Mouse (Mus musculus) kidney, embryonic 14.5 days (tissue): ENCODE results near the gene Fsip1. TPM values are rescaled to one million over a fixed set of nuclear protein-coding genes. Genes with fewer than 3 reads are reported as not detected.

Source experiments
- ATAC-seq: fragments of 200-750 bp; cut with Nextera tagmentation; 2 replicates; pipeline ENCODE4 v1.8.0; 2017; ENCODE audit warnings: moderate number of reproducible peaks, mild to moderate bottlenecking, moderate TSS enrichment, moderate library complexity; ENCODE audit not compliant: low FRiP score, low TSS enrichment
- H3K27ac ChIP-seq: fragments of 300-500 bp; sonication (generic); 2 replicates; pipeline ENCODE4 v1.5.1; 2014; ENCODE audit warnings: low read depth, mild to moderate bottlenecking, low read length, moderate library complexity, mixed read lengths
- H3K27me3 ChIP-seq: fragments of 300-500 bp; sonication (generic); 2 replicates; pipeline ENCODE4 v1.6.1; 2014; ENCODE audit warnings: mild to moderate bottlenecking, low read length; ENCODE audit not compliant: control insufficient read depth, insufficient read depth
- H3K36me3 ChIP-seq: fragments of 300-500 bp; sonication (generic); 2 replicates; pipeline ENCODE4 v1.6.1; 2014; ENCODE audit warnings: low read length, mixed read lengths; ENCODE audit not compliant: control insufficient read depth, insufficient read depth
- H3K4me1 ChIP-seq: fragments of 300-500 bp; sonication (generic); 2 replicates; pipeline ENCODE4 v1.6.1; 2014; ENCODE audit warnings: low read length, mixed read lengths; ENCODE audit not compliant: control insufficient read depth, insufficient read depth
- H3K4me2 ChIP-seq: fragments of 300-500 bp; sonication (generic); replicated peaks from 2 replicates; pipeline ENCODE4 v1.6.1; 2014; ENCODE audit warnings: low read depth, mild to moderate bottlenecking, low read length
- H3K4me3 ChIP-seq: fragments of 300-500 bp; sonication (generic); 2 replicates; pipeline ENCODE4 v1.5.1; 2014; ENCODE audit warnings: mild to moderate bottlenecking, low read length
- H3K9ac ChIP-seq: fragments of 300-500 bp; sonication (generic); 2 replicates; pipeline ENCODE4 v1.6.1; 2014; ENCODE audit warnings: low read depth, mild to moderate bottlenecking, low read length, moderate library complexity
- H3K9me3 ChIP-seq: fragments of 300-500 bp; sonication (generic); 2 replicates; pipeline ENCODE4 v1.6.1; 2016; ENCODE audit warnings: low read length; ENCODE audit not compliant: control insufficient read depth
- WGBS: fragments of 180-500 bp; shearing (Covaris S2); extraction: QIAGEN DNeasy Blood & Tissue Kit; methylation state at CpG from one replicate; pipeline ENCODE4 v1.1.7; 2014; 5-methylcytosine and 5-hydroxymethylcytosine counted together
- polyA plus RNA-seq: library from polyadenylated mRNA; unstranded; fragments of >200 nt; fragmentation: Nextera tagmentation; extraction: Ambion mirVana; gene quantifications from 2 replicates; pipeline ENCODE4 v1.2.1, GENCODE M21; 2014

The Fsip1 gene
- polyA plus RNA-seq, 1 experiment from 2014 or later, result 1.7 TPM

DNA sequence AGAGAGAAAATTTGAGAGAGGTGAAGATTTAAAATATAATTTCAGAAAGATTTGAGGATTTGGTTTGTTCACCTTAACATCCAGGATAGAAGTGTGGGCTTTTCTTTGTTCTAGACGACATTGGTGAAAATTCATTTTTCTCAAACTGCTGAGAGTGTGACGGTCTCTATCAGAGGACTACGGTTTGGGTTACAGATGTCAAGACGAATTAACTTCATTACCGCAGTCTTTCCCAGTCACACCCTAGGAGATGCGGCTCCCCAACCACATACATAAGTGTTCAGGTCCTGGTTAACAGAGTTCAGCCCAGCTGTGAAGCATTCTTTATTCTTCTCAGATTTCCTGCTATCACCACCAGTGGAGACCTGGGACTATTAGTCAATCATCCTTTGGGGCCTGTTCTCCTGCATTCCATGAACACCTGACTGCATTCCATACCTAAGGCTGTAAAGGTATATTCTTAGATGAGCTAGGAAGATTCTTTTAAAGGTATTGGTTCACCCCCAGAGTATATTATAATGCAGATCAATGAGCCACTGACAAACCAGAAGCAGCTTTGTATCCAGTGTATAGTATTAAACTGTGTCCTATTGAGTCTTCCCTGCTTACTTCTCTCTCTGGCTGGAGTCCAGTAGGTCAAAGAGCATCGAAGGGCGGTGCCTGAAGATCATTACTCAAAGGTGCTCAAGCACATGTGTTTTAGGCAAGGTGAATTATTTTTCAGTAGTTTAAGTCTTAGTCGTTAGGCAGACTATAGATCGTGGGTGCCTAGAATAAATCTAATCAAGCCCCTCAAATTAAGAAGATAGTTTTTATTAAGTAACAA, 82.0 kb downstream of the Fsip1 start:
- Histone ChIP-seq H3K27ac (no peak overlapping the region), H3K9me3 (peaks cover 5% of the 10 kb centered on the region; the same call in 1 of the 2 replicates), H3K4me3 (no peak overlapping the region), H3K27me3 (no peaks in the 10 kb centered on the region), H3K4me2 (no peak overlapping the region), H3K36me3 (no peaks in the 10 kb centered on the region), H3K9ac (no peak overlapping the region), H3K4me1 (no peaks in the 10 kb centered on the region)
- WGBS, result 79% methylated on average over 10 of the region's 10 CpGs
- no peak for ATAC-seq

DNA sequence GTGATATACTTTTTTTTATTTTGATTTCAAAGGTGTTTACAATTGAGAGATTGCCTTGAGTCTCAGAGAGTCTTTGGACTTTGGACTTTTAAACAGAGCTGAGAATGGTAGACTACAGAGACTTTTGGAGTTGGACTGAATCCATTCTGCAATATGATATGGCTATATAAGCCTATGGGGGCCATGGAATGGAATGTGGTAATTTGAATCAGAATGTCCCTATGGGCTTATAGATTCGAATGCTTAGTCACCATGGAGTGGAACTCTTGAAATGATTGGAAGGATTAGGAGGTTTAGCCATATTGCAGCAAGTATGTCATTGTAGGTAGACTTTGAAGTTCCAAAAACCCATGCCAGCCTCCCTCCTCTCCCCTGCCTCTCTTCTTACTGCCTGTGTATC, 88.5 kb downstream of the Fsip1 start:
- Histone ChIP-seq H3K36me3 (no peaks in the 10 kb centered on the region), H3K27ac (no peak overlapping the region), H3K4me2 (no peak overlapping the region), H3K9me3 (peaks cover 5% of the 10 kb centered on the region; the same call in 1 of the 2 replicates), H3K4me3 (no peak overlapping the region), H3K9ac (no peak overlapping the region), H3K27me3 (no peaks in the 10 kb centered on the region), H3K4me1 (0 out of 2 replicates have a peak, but pooled peaks cover 2% of the 10 kb centered on the region)
- 89% methylated on average over 1 of the region's 1 CpGs for WGBS
- ATAC-seq, result no peak

DNA sequence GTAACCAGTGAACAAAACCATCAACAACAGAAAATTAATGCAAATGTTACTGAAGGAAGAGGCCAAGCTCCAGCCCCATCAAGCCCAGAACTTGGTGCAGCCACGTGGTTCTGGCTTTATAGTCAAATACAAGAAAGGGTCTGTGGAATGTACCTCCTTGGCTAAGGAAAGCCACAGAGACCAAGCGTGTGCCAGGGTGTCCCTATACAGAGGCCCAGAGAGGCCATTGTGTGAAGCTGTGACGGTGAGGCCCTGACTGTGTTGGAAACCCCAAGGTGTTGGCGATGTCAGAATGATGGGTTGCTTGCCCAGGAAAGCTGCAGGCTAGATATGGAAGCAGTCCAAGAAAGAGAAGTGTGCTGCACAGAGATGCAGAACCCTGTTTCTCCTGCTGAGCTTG, 89.0 kb downstream of the Fsip1 start:
- H3K4me3 ChIP-seq, result no peak overlapping the region
- no peak for ATAC-seq
- peaks cover 5% of the 10 kb centered on the region; the same call in 1 of the 2 replicates for H3K9me3 ChIP-seq
- H3K9ac ChIP-seq, result no peak overlapping the region
- WGBS, result 82% methylated on average over 4 of the region's 4 CpGs
- no peaks in the 10 kb centered on the region for H3K36me3 ChIP-seq
- 0 out of 2 replicates have a peak, but pooled peaks cover 2% of the 10 kb centered on the region for H3K4me1 ChIP-seq
- H3K4me2 ChIP-seq, result no peak overlapping the region
- no peak overlapping the region for H3K27ac ChIP-seq
- no peaks in the 10 kb centered on the region for H3K27me3 ChIP-seq

DNA sequence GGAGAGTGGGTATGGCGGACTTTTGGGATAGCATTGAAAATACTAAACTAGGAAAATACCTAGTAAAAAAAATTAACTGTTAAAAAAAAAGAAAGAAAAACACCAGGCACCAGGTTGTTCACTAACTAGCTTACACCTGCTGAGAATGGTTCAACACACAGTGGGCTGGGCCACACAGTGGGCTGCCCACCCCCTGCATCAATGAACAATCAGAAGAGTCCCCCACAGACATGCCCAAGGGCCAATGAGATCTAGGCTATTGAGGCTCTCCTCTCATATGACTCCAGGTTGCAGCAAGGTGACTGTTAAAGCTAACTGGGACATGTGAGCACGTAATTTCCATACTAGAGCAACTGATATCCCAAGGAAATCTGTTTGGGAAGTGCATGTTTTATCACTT, 91.1 kb downstream of the Fsip1 start:
- 85% methylated on average over 2 of the region's 2 CpGs for WGBS
- Histone ChIP-seq H3K9me3 (peaks cover 4% of the 10 kb centered on the region; the same call in 1 of the 2 replicates), H3K4me1 (peaks cover 10% of the 10 kb centered on the region; the same call in 1 of the 2 replicates), H3K27ac (no peak overlapping the region), H3K36me3 (no peaks in the 10 kb centered on the region), H3K4me2 (no peak overlapping the region), H3K27me3 (no peaks in the 10 kb centered on the region), H3K9ac (no peak overlapping the region), H3K4me3 (no peak overlapping the region)
- ATAC-seq, result no peak

DNA sequence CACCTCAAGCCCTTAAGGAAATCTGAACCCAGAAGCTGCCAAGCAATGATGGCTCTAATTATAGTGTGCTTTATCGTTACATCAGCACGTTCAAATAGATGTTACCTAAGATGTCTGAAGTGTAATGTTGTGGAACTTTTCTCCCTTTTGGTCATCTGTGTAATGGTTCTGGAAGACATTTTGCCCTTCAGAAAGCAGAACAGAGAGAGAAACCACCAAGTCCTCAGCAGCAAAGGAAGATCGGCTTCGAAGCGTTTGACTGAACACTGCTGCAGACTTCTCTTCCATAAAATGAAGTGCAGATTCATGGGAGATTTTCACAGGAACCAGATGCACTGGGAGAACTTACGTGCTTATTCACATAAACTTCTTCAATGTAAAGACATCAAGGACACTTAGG, 92.6 kb downstream of the Fsip1 start:
- Histone ChIP-seq H3K27me3 (no peaks in the 10 kb centered on the region), H3K4me2 (no peak overlapping the region), H3K4me3 (no peak overlapping the region), H3K4me1 (peaks cover 14% of the 10 kb centered on the region; the same call in 1 of the 2 replicates), H3K9ac (no peak overlapping the region), H3K27ac (no peak overlapping the region), H3K36me3 (no peaks in the 10 kb centered on the region), H3K9me3 (no peaks in the 10 kb centered on the region)
- ATAC-seq, result no peak
- WGBS, result 35% methylated on average over 6 of the region's 6 CpGs

DNA sequence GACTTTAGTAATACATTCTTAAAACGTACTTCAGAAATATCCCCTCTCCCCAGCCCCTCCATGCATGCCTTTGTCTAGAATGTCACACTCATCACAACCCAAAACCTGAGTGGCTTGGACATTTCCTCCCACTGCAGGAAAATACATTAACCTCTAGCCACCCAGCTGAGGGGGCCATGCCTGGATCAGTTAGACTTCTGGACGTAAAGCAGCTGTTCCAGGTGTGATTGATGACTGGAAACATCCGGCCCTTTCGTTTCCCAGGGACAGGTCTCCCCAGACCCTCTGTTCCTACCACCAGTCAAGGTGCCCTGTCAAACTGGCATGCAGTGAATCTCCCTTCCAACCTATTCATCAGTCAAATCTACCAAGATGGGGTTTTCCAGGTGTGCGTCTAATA, 94.3 kb downstream of the Fsip1 start:
- no peaks in the 10 kb centered on the region for H3K27me3 ChIP-seq
- WGBS, result 21% methylated on average over 5 of the region's 5 CpGs
- no peaks in the 10 kb centered on the region for H3K36me3 ChIP-seq
- no peak overlapping the region for H3K9ac ChIP-seq
- no peaks in the 10 kb centered on the region for H3K9me3 ChIP-seq
- H3K4me1 ChIP-seq, result peaks cover 13% of the 10 kb centered on the region; the same call in 1 of the 2 replicates
- H3K4me3 ChIP-seq, result no peak overlapping the region
- no peak overlapping the region for H3K27ac ChIP-seq
- peak; percentile 70; the same call in 1 of the 2 replicates for ATAC-seq
- H3K4me2 ChIP-seq, result no peak overlapping the region

DNA sequence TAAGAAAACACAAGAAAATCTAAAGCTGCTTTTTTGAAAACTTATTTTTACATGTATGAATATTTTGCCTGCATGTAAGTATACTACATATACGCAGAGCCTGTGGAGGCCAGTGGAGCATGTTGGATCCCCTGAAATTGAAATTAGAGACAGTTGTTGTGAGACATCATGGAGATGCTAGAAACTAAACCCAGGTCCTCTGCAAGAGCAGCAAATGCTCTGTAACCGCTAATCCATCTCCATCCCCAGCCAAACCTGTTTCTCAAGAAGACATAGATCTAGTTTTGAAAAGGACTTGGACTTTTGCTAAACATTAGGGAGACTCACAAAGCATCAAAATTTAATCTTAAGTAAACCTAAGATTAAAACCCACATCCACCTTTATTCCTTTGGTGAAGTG, 95.8 kb downstream of the Fsip1 start:
- Histone ChIP-seq H3K4me2 (no peak overlapping the region), H3K27ac (peak overlapping the region; percentile 18; the same call in 1 of the 2 replicates), H3K27me3 (no peaks in the 10 kb centered on the region), H3K4me3 (no peak overlapping the region), H3K9me3 (no peaks in the 10 kb centered on the region), H3K36me3 (no peaks in the 10 kb centered on the region), H3K4me1 (peaks cover 12% of the 10 kb centered on the region; the same call in 1 of the 2 replicates), H3K9ac (no peak overlapping the region)
- ATAC-seq, result no peak
- 89% methylated on average over 2 of the region's 2 CpGs for WGBS

DNA sequence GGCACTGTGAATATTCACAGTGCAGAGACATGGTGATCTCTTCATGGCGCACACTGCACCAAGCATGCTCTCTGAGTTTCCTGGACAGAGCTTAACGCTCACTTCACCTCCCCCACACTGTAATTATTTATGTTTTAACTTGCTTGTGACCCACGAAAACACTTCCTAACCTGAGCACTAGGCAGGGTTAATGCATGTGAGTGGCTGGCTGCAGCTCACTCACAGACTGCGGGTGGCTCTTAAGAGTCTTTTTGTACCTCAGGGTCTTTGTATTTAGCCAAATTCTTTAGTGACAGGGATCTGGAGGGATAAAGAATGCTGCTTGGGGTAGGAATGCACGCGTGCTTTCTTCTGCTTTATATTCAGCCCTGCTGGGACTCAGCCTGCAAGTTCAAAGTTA, 96.2 kb downstream of the Fsip1 start:
- peaks cover 12% of the 10 kb centered on the region; the same call in 1 of the 2 replicates for H3K4me1 ChIP-seq
- peak; percentile 56; the same call in 1 of the 2 replicates for ATAC-seq
- no peaks in the 10 kb centered on the region for H3K9me3 ChIP-seq
- H3K27me3 ChIP-seq, result no peaks in the 10 kb centered on the region
- peak overlapping the region; percentile 18; the same call in 1 of the 2 replicates for H3K27ac ChIP-seq
- no peaks in the 10 kb centered on the region for H3K36me3 ChIP-seq
- H3K4me3 ChIP-seq, result no peak overlapping the region
- no peak overlapping the region for H3K4me2 ChIP-seq
- 22% methylated on average over 6 of the region's 6 CpGs for WGBS
- H3K9ac ChIP-seq, result no peak overlapping the region

DNA sequence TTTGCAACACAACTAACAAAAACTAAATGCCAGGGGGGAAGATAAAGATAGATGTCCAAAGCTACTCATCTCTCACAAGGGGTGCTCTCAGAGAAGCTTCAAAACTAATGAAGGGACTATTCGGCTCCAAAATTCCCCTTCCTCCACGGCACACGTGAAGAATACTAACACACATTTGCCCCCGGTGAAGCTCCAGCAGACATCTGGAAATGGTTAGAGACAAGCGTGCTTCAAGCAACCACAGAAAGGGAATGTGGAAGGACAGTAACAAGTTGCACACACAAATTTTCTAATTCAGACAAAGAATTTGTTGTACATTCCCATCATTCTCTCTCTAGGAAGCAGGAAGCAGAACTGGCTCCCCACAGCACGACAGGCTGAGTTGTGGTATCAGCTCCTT, 97.6 kb downstream of the Fsip1 start:
- ATAC-seq, result no peak
- H3K9me3 ChIP-seq, result no peaks in the 10 kb centered on the region
- no peak overlapping the region for H3K9ac ChIP-seq
- no peak overlapping the region for H3K4me2 ChIP-seq
- no peaks in the 10 kb centered on the region for H3K36me3 ChIP-seq
- H3K4me1 ChIP-seq, result peaks cover 12% of the 10 kb centered on the region; the same call in 1 of the 2 replicates
- H3K27me3 ChIP-seq, result no peaks in the 10 kb centered on the region
- WGBS, result 70% methylated on average over 6 of the region's 6 CpGs
- H3K4me3 ChIP-seq, result no peak overlapping the region
- no peak overlapping the region for H3K27ac ChIP-seq
